Mouse (Mus musculus): ENCODE results near the gene Arxes1.
"Not testable (repeated sequence)": the region's sequence is repeated elsewhere in the genome, so short reads cannot be mapped to it uniquely, and the experiment has no call there.

The Arxes1 gene

GRCm38 (mm10) chrX:136032799-136033763, at the start of gene Arxes1:
Arxes1 (plus strand) TSS chrX:136033367.
- H3K27me3 ChIP-seq (ENCODE audit: control insufficient read depth, insufficient read depth, low read length, poor library complexity, severe bottlenecking); DNase-seq (ENCODE audit: low read depth, low spot score); H3K36me3 ChIP-seq (ENCODE audit: control insufficient read depth, insufficient read depth, low read length, poor library complexity, severe bottlenecking): not testable (repeated sequence)

GRCm38 (mm10) chrX:135984539-135985260, 48.5 kb upstream of the Arxes1 start:
- no peaks in the 10 kb centered on the region for H3K36me3 ChIP-seq (ENCODE audit: control insufficient read depth, insufficient read depth, low read length, poor library complexity, severe bottlenecking)
- no peak for DNase-seq (ENCODE audit: low read depth, low spot score)
- H3K27me3 ChIP-seq (ENCODE audit: control insufficient read depth, insufficient read depth, low read length, poor library complexity, severe bottlenecking), result no peaks in the 10 kb centered on the region

- DNase-seq (ENCODE audit: low read depth, low spot score), result no peak
- H3K36me3 ChIP-seq (ENCODE audit: control insufficient read depth, insufficient read depth, low read length, poor library complexity, severe bottlenecking), result no peaks in the 10 kb centered on the region
- no peaks in the 10 kb centered on the region for H3K27me3 ChIP-seq (ENCODE audit: control insufficient read depth, insufficient read depth, low read length, poor library complexity, severe bottlenecking)
Observed at GRCm38 (mm10) chrX:135986267-135986666, 46.9 kb upstream of the Arxes1 start.

- H3K27me3 ChIP-seq (ENCODE audit: control insufficient read depth, insufficient read depth, low read length, poor library complexity, severe bottlenecking), result no peaks in the 10 kb centered on the region
- DNase-seq (ENCODE audit: low read depth, low spot score), result no peak
Observed at GRCm38 (mm10) chrX:135990661-135991060, 42.5 kb upstream of the Arxes1 start.

GRCm38 (mm10) chrX:135993192-135993594, 40.0 kb upstream of the Arxes1 start:
- DNase-seq (ENCODE audit: low read depth, low spot score); H3K27me3 ChIP-seq (ENCODE audit: control insufficient read depth, insufficient read depth, low read length, poor library complexity, severe bottlenecking); H3K36me3 ChIP-seq (ENCODE audit: control insufficient read depth, insufficient read depth, low read length, poor library complexity, severe bottlenecking): not testable (repeated sequence)

More at GRCm38 (mm10) chrX:135990661-135991060, 42.5 kb upstream of the Arxes1 start:
- H3K36me3 ChIP-seq (ENCODE audit: control insufficient read depth, insufficient read depth, low read length, poor library complexity, severe bottlenecking), result no peaks in the 10 kb centered on the region

- DNase-seq (ENCODE audit: low read depth, low spot score); H3K36me3 ChIP-seq (ENCODE audit: control insufficient read depth, insufficient read depth, low read length, poor library complexity, severe bottlenecking); H3K27me3 ChIP-seq (ENCODE audit: control insufficient read depth, insufficient read depth, low read length, poor library complexity, severe bottlenecking): not testable (repeated sequence)
Observed at GRCm38 (mm10) chrX:135993664-135994119, 39.5 kb upstream of the Arxes1 start, which contains the start of gene Arxes2. Arxes2 (plus strand) TSS chrX:135993824.

GRCm38 (mm10) chrX:136007199-136007843, 25.8 kb upstream of the Arxes1 start:
- DNase-seq (ENCODE audit: low read depth, low spot score), result no peak
- Histone ChIP-seq H3K27me3 (ENCODE audit: control insufficient read depth, insufficient read depth, low read length, poor library complexity, severe bottlenecking) (no peaks in the 10 kb centered on the region), H3K36me3 (ENCODE audit: control insufficient read depth, insufficient read depth, low read length, poor library complexity, severe bottlenecking) (no peaks in the 10 kb centered on the region)

GRCm38 (mm10) chrX:136014392-136014791, 18.8 kb upstream of the Arxes1 start:
- no peaks in the 10 kb centered on the region for H3K36me3 ChIP-seq (ENCODE audit: control insufficient read depth, insufficient read depth, low read length, poor library complexity, severe bottlenecking)
- no peaks in the 10 kb centered on the region for H3K27me3 ChIP-seq (ENCODE audit: control insufficient read depth, insufficient read depth, low read length, poor library complexity, severe bottlenecking)
- no peak for DNase-seq (ENCODE audit: low read depth, low spot score)

- Histone ChIP-seq H3K27me3 (ENCODE audit: control insufficient read depth, insufficient read depth, low read length, poor library complexity, severe bottlenecking) (no peaks in the 10 kb centered on the region), H3K36me3 (ENCODE audit: control insufficient read depth, insufficient read depth, low read length, poor library complexity, severe bottlenecking) (no peaks in the 10 kb centered on the region)
- no peak for DNase-seq (ENCODE audit: low read depth, low spot score)
Observed at GRCm38 (mm10) chrX:136030331-136030730, 2.8 kb upstream of the Arxes1 start.

GRCm38 (mm10) chrX:136043726-136044125, 10.6 kb downstream of the Arxes1 start:
- Histone ChIP-seq H3K27me3 (ENCODE audit: control insufficient read depth, insufficient read depth, low read length, poor library complexity, severe bottlenecking) (no peaks in the 10 kb centered on the region), H3K36me3 (ENCODE audit: control insufficient read depth, insufficient read depth, low read length, poor library complexity, severe bottlenecking) (no peaks in the 10 kb centered on the region)
- DNase-seq (ENCODE audit: low read depth, low spot score), result no peak

GRCm38 (mm10) chrX:136047528-136047927, 14.4 kb downstream of the Arxes1 start:
- DNase-seq (ENCODE audit: low read depth, low spot score), result peak; percentile 35
- H3K36me3 ChIP-seq (ENCODE audit: control insufficient read depth, insufficient read depth, low read length, poor library complexity, severe bottlenecking), result no peaks in the 10 kb centered on the region
- H3K27me3 ChIP-seq (ENCODE audit: control insufficient read depth, insufficient read depth, low read length, poor library complexity, severe bottlenecking), result no peaks in the 10 kb centered on the region

- no peak for DNase-seq (ENCODE audit: low read depth, low spot score)
- Histone ChIP-seq H3K36me3 (ENCODE audit: control insufficient read depth, insufficient read depth, low read length, poor library complexity, severe bottlenecking) (no peaks in the 10 kb centered on the region), H3K27me3 (ENCODE audit: control insufficient read depth, insufficient read depth, low read length, poor library complexity, severe bottlenecking) (no peaks in the 10 kb centered on the region)
Observed at GRCm38 (mm10) chrX:136051219-136051618, 18.1 kb downstream of the Arxes1 start.

GRCm38 (mm10) chrX:136060698-136061097, 27.5 kb downstream of the Arxes1 start:
- H3K27me3 ChIP-seq (ENCODE audit: control insufficient read depth, insufficient read depth, low read length, poor library complexity, severe bottlenecking), result no peaks in the 10 kb centered on the region
- no peaks in the 10 kb centered on the region for H3K36me3 ChIP-seq (ENCODE audit: control insufficient read depth, insufficient read depth, low read length, poor library complexity, severe bottlenecking)
- DNase-seq (ENCODE audit: low read depth, low spot score), result no peak

GRCm38 (mm10) chrX:136067201-136067991, 34.2 kb downstream of the Arxes1 start:
- H3K36me3 ChIP-seq (ENCODE audit: control insufficient read depth, insufficient read depth, low read length, poor library complexity, severe bottlenecking); DNase-seq (ENCODE audit: low read depth, low spot score); H3K27me3 ChIP-seq (ENCODE audit: control insufficient read depth, insufficient read depth, low read length, poor library complexity, severe bottlenecking): not testable (repeated sequence)
